Mouse (Mus musculus) embryonic fibroblast, embryonic 13.5 days (primary cell): Measurements from ENCODE around the gene Nle1. TPM values are rescaled to one million over a fixed set of nuclear protein-coding genes. Genes with fewer than 3 reads are reported as not detected.

ENCODE experiments used
- H3K27ac ChIP-seq: 2 replicates; pipeline ENCODE4 v1.5.1; 2012; ENCODE audit warnings: low read length, control low read depth, inconsistent platforms; ENCODE audit not compliant: insufficient read depth
- H3K4me1 ChIP-seq: 2 replicates; pipeline ENCODE4 v1.6.1; 2011; ENCODE audit warnings: low read length; ENCODE audit not compliant: control insufficient read depth, insufficient read depth
- H3K4me3 ChIP-seq: 2 replicates; pipeline ENCODE4 v1.5.1; 2011; ENCODE audit warnings: mild to moderate bottlenecking, control low read depth, low read length; ENCODE audit not compliant: insufficient read depth
- CTCF ChIP-seq: IDR thresholded peaks from 2 replicates; pipeline ENCODE4 v1.5.1; 2011; ENCODE audit warnings: mild to moderate bottlenecking, control low read depth, low read length, moderate library complexity, borderline replicate concordance; ENCODE audit not compliant: insufficient read depth
- POLR2A ChIP-seq: IDR thresholded peaks from 2 replicates; pipeline ENCODE4 v1.6.1; 2011; ENCODE audit warnings: low read depth, mild to moderate bottlenecking, control low read depth, low read length, moderate library complexity
- polyA plus RNA-seq: library from polyadenylated mRNA; stranded (reverse); fragments of >200 nt; gene quantifications from 2 replicates; pipeline ENCODE4 v1.2.4, GENCODE M21; 2011; ENCODE audit warnings: low read depth; ENCODE audit not compliant: missing spikeins, insufficient read length

The Nle1 gene
- polyA plus RNA-seq, 1 experiment, result 17.4 TPM

GRCm38 (mm10) chr11:82889524-82890341, 18.5 kb downstream of the Nle1 start:
- peak overlapping the region; percentile 76 for H3K4me3 ChIP-seq
- TF ChIP-seq POLR2A, result peak; percentile 43; the same call in 1 of the 2 replicates
- TF ChIP-seq CTCF, result no peak
- 0 out of 2 replicates have a peak overlapping the region, but pooled peaks have one; percentile 14 for H3K27ac ChIP-seq
- no peaks in the 10 kb centered on the region for H3K4me1 ChIP-seq

GRCm38 (mm10) chr11:82888491-82888946, 19.7 kb downstream of the Nle1 start:
- Histone ChIP-seq H3K27ac (no peak overlapping the region), H3K4me1 (no peaks in the 10 kb centered on the region), H3K4me3 (no peak overlapping the region)
- TF ChIP-seq POLR2A (no peak), CTCF (no peak)

- TF ChIP-seq POLR2A, result no peak
- TF ChIP-seq CTCF, result no peak
- no peak overlapping the region for H3K27ac ChIP-seq
- no peak overlapping the region for H3K4me3 ChIP-seq
These were observed 21.7 kb downstream of the Nle1 start for GRCm38 (mm10) chr11:82886559-82886958.

GRCm38 (mm10) chr11:82883180-82883579, 25.0 kb downstream of the Nle1 start:
- TF ChIP-seq CTCF, result no peak
- no peak for TF ChIP-seq POLR2A
- Histone ChIP-seq H3K27ac (no peak overlapping the region), H3K4me3 (no peak overlapping the region)

More at GRCm38 (mm10) chr11:82886559-82886958, 21.7 kb downstream of the Nle1 start:
- no peaks in the 10 kb centered on the region for H3K4me1 ChIP-seq

GRCm38 (mm10) chr11:82877726-82878344, 30.4 kb downstream of the Nle1 start:
- H3K4me1 ChIP-seq, result no peaks in the 10 kb centered on the region
- H3K27ac ChIP-seq, result no peak overlapping the region
- TF ChIP-seq POLR2A, result no peak
- TF ChIP-seq CTCF, result no peak
- H3K4me3 ChIP-seq, result no peak overlapping the region

More at GRCm38 (mm10) chr11:82883180-82883579, 25.0 kb downstream of the Nle1 start:
- no peaks in the 10 kb centered on the region for H3K4me1 ChIP-seq

- TF ChIP-seq CTCF (no peak), POLR2A (no peak)
- Histone ChIP-seq H3K4me1 (no peaks in the 10 kb centered on the region), H3K4me3 (no peak overlapping the region), H3K27ac (no peak overlapping the region)
These were observed 32.6 kb downstream of the Nle1 start for GRCm38 (mm10) chr11:82875631-82876030.

GRCm38 (mm10) chr11:82874924-82875323, 33.3 kb downstream of the Nle1 start:
- Histone ChIP-seq H3K4me1 (no peaks in the 10 kb centered on the region), H3K4me3 (no peak overlapping the region), H3K27ac (no peak overlapping the region)
- TF ChIP-seq POLR2A (no peak), CTCF (no peak)

- Histone ChIP-seq H3K27ac (no peak within 1 kb of the TSS; the same call in 1 of the 2 replicates), H3K4me3 (peak within 1 kb of the TSS; percentile 60), H3K4me1 (no peaks in the 10 kb centered on the region)
- TF ChIP-seq CTCF, result peak; percentile 45
- no peak; the same call in 1 of the 2 replicates for TF ChIP-seq POLR2A
These were observed 37.2 kb downstream of the Nle1 start, which contains the start of gene Rffl for GRCm38 (mm10) chr11:82871031-82871446. Gene Rffl, minus strand, starts transcription at chr11:82871210.

- TF ChIP-seq CTCF (no peak), POLR2A (no peak; the same call in none of the 2 replicates)
- Histone ChIP-seq H3K4me1 (no peaks in the 10 kb centered on the region), H3K27ac (no peak overlapping the region; the same call in 1 of the 2 replicates), H3K4me3 (peak overlapping the region; percentile 60)
These were observed 37.8 kb downstream of the Nle1 start for GRCm38 (mm10) chr11:82870173-82871030.
